Mouse (Mus musculus): ENCODE measurements around the gene Tpm3. TPM values are rescaled to one million over a fixed set of nuclear protein-coding genes. Genes with fewer than 3 reads are reported as not detected.

Gene Tpm3
- total and polyA plus RNA-seq, 3 experiments: 309 to 810 (median 448) TPM

DNA sequence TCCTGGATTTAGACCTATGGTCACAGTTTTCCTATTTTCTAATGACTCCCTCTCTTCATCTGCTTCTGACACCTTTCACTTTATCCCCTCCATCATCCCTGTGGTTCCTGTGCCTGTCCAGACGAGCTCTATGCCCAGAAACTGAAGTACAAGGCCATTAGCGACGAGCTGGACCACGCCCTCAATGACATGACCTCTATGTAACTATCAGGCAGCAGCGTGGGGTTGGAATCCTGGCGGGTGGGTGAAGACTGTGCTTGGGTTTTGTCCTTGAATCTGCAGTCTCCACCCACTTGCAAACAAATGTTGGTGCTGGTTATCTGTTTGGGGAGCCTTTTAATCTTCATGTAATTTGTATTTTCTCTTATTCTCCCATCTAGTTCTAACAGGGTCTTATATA, 18.4 kb downstream of the Tpm3 start:
- Histone ChIP-seq H3K36me3 (replicated peaks in 1 of 2; ENCODE audit: control insufficient read depth in 1 of 2, insufficient read depth in 1 of 2, low read length in 1 of 2) (peaks cover 85 to 99% of the 10 kb centered on the region in 2 experiments), H3K9me3 (replicated peaks; ENCODE audit: low read length) (no peaks in the 10 kb centered on the region), H3K27me3 (replicated peaks) (no peaks in the 10 kb centered on the region), H3K4me3 (replicated peaks in 1 of 3; ENCODE audit: low read depth in 2 of 3, low read length in 2 of 3, poor library complexity in 1 of 3) (no peak overlapping the region), H3K79me2 (replicated peaks; ENCODE audit: control insufficient read depth, extremely low read depth, insufficient read depth, poor library complexity, severe bottlenecking) (peaks cover 18% of the 10 kb centered on the region), H3K27ac (ENCODE audit: insufficient read depth, low read depth) (no peak overlapping the region), H3K4me2 (ENCODE audit: insufficient read depth, low read depth, poor library complexity, severe bottlenecking) (no peak overlapping the region), H3K9ac (ENCODE audit: insufficient read depth, low read depth) (no peak overlapping the region), H3K4me1 (ENCODE audit: control insufficient read depth in 1 of 2, insufficient read depth in 2 of 2) (peaks cover 0 to 37% of the 10 kb centered on the region in 2 experiments; a peak in 2 of 4 replicates)
- dilution Hi-C loops (cut with MboI; ENCODE audit: extremely low pct_ligation_motif_present, extremely low pct_unique_long_range_greater_than_20kb, low sequenced_read_pairs) (no loop called here), in situ Hi-C loops (cut with MboI; ENCODE audit: low pct_ligation_motif_present, low pct_unique_long_range_greater_than_20kb, low sequenced_read_pairs) (no loop called here)
- DNase-seq (ENCODE audit: extremely low read depth): no peak
- no peak for TF ChIP-seq ZMIZ1 (IDR thresholded peaks at IDR 0.05; ENCODE audit: low read depth, low read length)
- TF ChIP-seq CHD2 (IDR thresholded peaks at IDR 0.05; ENCODE audit: low read length): no peak
- TF ChIP-seq ETS1 (conservative IDR thresholded peaks at IDR 0.05; ENCODE audit: low read depth, low read length): no peak
- TF ChIP-seq BHLHE40 (IDR thresholded peaks at IDR 0.05; ENCODE audit: low read depth, low read length): no peak
- TF ChIP-seq NELFE (IDR thresholded peaks at IDR 0.05; ENCODE audit: low read depth, low read length): no peak
- no peak for TF ChIP-seq POLR2AphosphoS2 (IDR thresholded peaks at IDR 0.05; ENCODE audit: low read depth, low read length)
- no peak for TF ChIP-seq CTCF (conservative IDR thresholded peaks at IDR 0.05 in 1 of 2, IDR thresholded peaks at IDR 0.05 in 1 of 2; ENCODE audit: low read depth in 2 of 2, low read length in 2 of 2)
- no peak for TF ChIP-seq EP300 (IDR thresholded peaks at IDR 0.05; ENCODE audit: low read length)

DNA sequence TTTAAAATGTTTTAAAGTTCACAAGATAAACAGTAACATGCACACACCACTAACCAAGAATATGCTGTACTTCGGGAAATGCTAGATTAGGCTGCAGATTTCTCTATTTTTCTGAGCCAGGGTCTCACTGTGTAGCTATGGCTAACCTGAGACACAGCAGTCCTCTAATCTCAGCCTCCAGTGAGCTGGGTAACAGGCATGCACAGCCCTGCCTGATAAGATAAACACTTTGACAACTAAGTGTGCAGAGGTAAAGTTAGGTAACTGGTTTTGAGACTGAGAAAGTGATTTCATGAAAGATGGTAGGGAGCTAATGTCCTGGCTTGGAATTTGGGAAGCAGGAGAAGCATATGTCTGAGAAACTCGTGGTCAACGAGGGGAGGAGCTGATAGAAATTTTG, 22.0 kb downstream of the Tpm3 start:
- no peak for DNase-seq (ENCODE audit: extremely low read depth)
- Histone ChIP-seq H3K27me3 (replicated peaks) (no peaks in the 10 kb centered on the region), H3K36me3 (replicated peaks in 1 of 2; ENCODE audit: control insufficient read depth in 1 of 2, insufficient read depth in 1 of 2, low read length in 1 of 2) (peaks cover 78 to 93% of the 10 kb centered on the region in 2 experiments), H3K79me2 (replicated peaks; ENCODE audit: control insufficient read depth, extremely low read depth, insufficient read depth, poor library complexity, severe bottlenecking) (peaks cover 2% of the 10 kb centered on the region), H3K4me3 (replicated peaks in 1 of 3; ENCODE audit: low read depth in 2 of 3, low read length in 2 of 3, poor library complexity in 1 of 3) (no peak overlapping the region), H3K4me1 (ENCODE audit: control insufficient read depth in 1 of 2, insufficient read depth in 2 of 2) (peaks cover 0 to 25% of the 10 kb centered on the region in 2 experiments; a peak in 2 of 4 replicates), H3K9ac (ENCODE audit: insufficient read depth, low read depth) (no peak overlapping the region), H3K4me2 (ENCODE audit: insufficient read depth, low read depth, poor library complexity, severe bottlenecking) (no peak overlapping the region), H3K27ac (ENCODE audit: insufficient read depth, low read depth) (no peak overlapping the region), H3K9me3 (replicated peaks; ENCODE audit: low read length) (no peaks in the 10 kb centered on the region)
- dilution Hi-C loops (cut with MboI; ENCODE audit: extremely low pct_ligation_motif_present, extremely low pct_unique_long_range_greater_than_20kb, low sequenced_read_pairs): no loop called here
- no peak for TF ChIP-seq ZNF384 (IDR thresholded peaks at IDR 0.05; ENCODE audit: low read depth, low read length)
- 0 out of 2 replicates have a peak, but pooled peaks have one; percentile 26 for TF ChIP-seq MXI1 (IDR thresholded peaks at IDR 0.05; ENCODE audit: low read depth, low read length)
- in situ Hi-C loops (cut with MboI; ENCODE audit: low pct_ligation_motif_present, low pct_unique_long_range_greater_than_20kb, low sequenced_read_pairs): no loop called here

DNA sequence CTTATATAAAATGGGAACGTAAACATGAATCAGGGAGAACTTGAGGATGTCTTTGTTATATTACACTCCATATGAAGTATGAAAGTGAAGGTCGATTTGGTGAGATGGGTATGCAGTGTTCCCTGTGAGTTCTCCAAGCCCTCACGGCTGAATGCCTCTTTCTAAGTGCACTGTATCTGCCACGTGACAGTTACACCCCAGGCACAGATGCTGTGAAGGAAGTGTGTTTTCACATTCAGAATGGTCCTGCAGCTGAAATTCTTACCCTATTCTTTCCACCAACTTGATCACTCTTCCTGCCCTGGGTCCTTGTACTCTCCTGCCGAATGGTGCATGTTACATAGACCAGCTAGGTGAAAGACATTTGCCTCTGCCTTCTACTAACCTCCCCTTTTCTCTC, 25.5 kb downstream of the Tpm3 start:
- peaks cover 2% of the 10 kb centered on the region; the same call in 1 of the 2 replicates for H3K79me2 ChIP-seq (replicated peaks; ENCODE audit: control insufficient read depth, extremely low read depth, insufficient read depth, poor library complexity, severe bottlenecking)
- peaks cover 57 to 81% of the 10 kb centered on the region in 2 experiments for H3K36me3 ChIP-seq (replicated peaks in 1 of 2; ENCODE audit: control insufficient read depth in 1 of 2, insufficient read depth in 1 of 2, low read length in 1 of 2)
- no peak overlapping the region for H3K4me2 ChIP-seq (ENCODE audit: insufficient read depth, low read depth, poor library complexity, severe bottlenecking)
- no peak overlapping the region for H3K4me3 ChIP-seq (replicated peaks in 1 of 3; ENCODE audit: low read depth in 2 of 3, low read length in 2 of 3, poor library complexity in 1 of 3)
- H3K27ac ChIP-seq (ENCODE audit: insufficient read depth, low read depth): no peak overlapping the region
- H3K9ac ChIP-seq (ENCODE audit: insufficient read depth, low read depth): no peak overlapping the region
- H3K9me3 ChIP-seq (replicated peaks; ENCODE audit: low read length): no peaks in the 10 kb centered on the region
- in situ Hi-C loops (cut with MboI; ENCODE audit: low pct_ligation_motif_present, low pct_unique_long_range_greater_than_20kb, low sequenced_read_pairs) (no loop called here), dilution Hi-C loops (cut with MboI; ENCODE audit: extremely low pct_ligation_motif_present, extremely low pct_unique_long_range_greater_than_20kb, low sequenced_read_pairs) (no loop called here)
- H3K4me1 ChIP-seq (ENCODE audit: control insufficient read depth in 1 of 2, insufficient read depth in 2 of 2): peaks cover 3 to 44% of the 10 kb centered on the region in 2 experiments; a peak in 3 of 4 replicates
- DNase-seq (ENCODE audit: extremely low read depth): no peak
- no peak for TF ChIP-seq EP300 (IDR thresholded peaks at IDR 0.05; ENCODE audit: low read length)
- TF ChIP-seq RAD21 (IDR thresholded peaks at IDR 0.05; ENCODE audit: low read depth, low read length): no peak
- no peak for TF ChIP-seq HCFC1 (IDR thresholded peaks at IDR 0.05; ENCODE audit: low read depth, low read length)
- TF ChIP-seq ZKSCAN1 (IDR thresholded peaks at IDR 0.05; ENCODE audit: borderline replicate concordance, low read depth, low read length): no peak
- TF ChIP-seq ETS1 (conservative IDR thresholded peaks at IDR 0.05; ENCODE audit: low read depth, low read length): no peak
- TF ChIP-seq SMC3 (IDR thresholded peaks at IDR 0.05; ENCODE audit: low read depth, low read length): no peak
- no peak for TF ChIP-seq JUN (IDR thresholded peaks at IDR 0.05; ENCODE audit: insufficient read depth, low read depth, low read length)
- TF ChIP-seq NRF1 (IDR thresholded peaks at IDR 0.05; ENCODE audit: low read depth, low read length): no peak
- TF ChIP-seq CHD2 (IDR thresholded peaks at IDR 0.05; ENCODE audit: low read length): no peak
- TF ChIP-seq MXI1 (IDR thresholded peaks at IDR 0.05; ENCODE audit: low read depth, low read length): no peak
- TF ChIP-seq ELF1 (IDR thresholded peaks at IDR 0.05; ENCODE audit: low read depth, low read length): no peak
- no peak for TF ChIP-seq MAFK (IDR thresholded peaks at IDR 0.05; ENCODE audit: insufficient replicate concordance, low read length)
- no peak for TF ChIP-seq KAT2A (IDR thresholded peaks at IDR 0.05; ENCODE audit: insufficient replicate concordance, low read length)
- TF ChIP-seq UBTF (IDR thresholded peaks at IDR 0.05; ENCODE audit: low read depth, low read length): no peak
- H3K27me3 ChIP-seq (replicated peaks): no peaks in the 10 kb centered on the region

Data from CH12.LX (cell line).